Mouse (Mus musculus): ENCODE measurements around the gene Pspc1. TPM values are rescaled to one million over a fixed set of nuclear protein-coding genes. Genes with fewer than 3 reads are reported as not detected.
"Not testable (repeated sequence)": the region's sequence is repeated elsewhere in the genome, so short reads cannot be mapped to it uniquely, and the experiment has no call there.

Pspc1 gene
- 10 to 100 TPM; 59.5 to 61.0 TPM for total RNA-seq (2021)
- long read RNA-seq, experiment 1, full-length matches to known transcripts: 23 of 33 reads
- long read RNA-seq, experiment 1, partial matches to known transcripts: 1 of 33 reads
- long read RNA-seq, experiment 1, other reads (novel, unspliced or antisense): 9 of 33 reads
- long read RNA-seq, experiment 2, full-length matches to known transcripts: 17 of 21 reads
- long read RNA-seq, experiment 2, partial matches to known transcripts: 0 of 21 reads
- long read RNA-seq, experiment 2, other reads (novel, unspliced or antisense): 4 of 21 reads

GRCm38 (mm10) chr14:56778200-56778932 is at the start of gene Pspc1:
Gene Pspc1 (minus strand): TSS chr14:56778316.
- peak; percentile 97 to 98 for DNase-seq (ENCODE audit: low spot score in 2 of 2)

GRCm38 (mm10) chr14:56824562-56824961 is 46.4 kb upstream of the Pspc1 start:
- no peak for DNase-seq (ENCODE audit: low spot score in 2 of 2)

- DNase-seq (ENCODE audit: low spot score in 2 of 2): no peak
These were observed 39.5 kb upstream of the Pspc1 start for GRCm38 (mm10) chr14:56817616-56818015.

- no peak for DNase-seq (ENCODE audit: low spot score in 2 of 2)
These were observed 39.0 kb upstream of the Pspc1 start for GRCm38 (mm10) chr14:56817131-56817530.

GRCm38 (mm10) chr14:56816541-56816940 is 38.4 kb upstream of the Pspc1 start:
- DNase-seq (ENCODE audit: low spot score in 2 of 2): no peak

GRCm38 (mm10) chr14:56812520-56813036 is 34.5 kb upstream of the Pspc1 start:
- peak; percentile 65 for DNase-seq (ENCODE audit: low spot score in 2 of 2)

GRCm38 (mm10) chr14:56811701-56812339 is 33.7 kb upstream of the Pspc1 start, which contains the start of gene Zmym5:
Gene Zmym5 (minus strand): TSS chr14:56811716.
- peak; percentile 58 to 91 for DNase-seq (ENCODE audit: low spot score in 2 of 2)

- peak; percentile 8 to 14 for DNase-seq (ENCODE audit: low spot score in 2 of 2)
These were observed 32.9 kb upstream of the Pspc1 start for GRCm38 (mm10) chr14:56810781-56811690.

GRCm38 (mm10) chr14:56793243-56793642 is 15.1 kb upstream of the Pspc1 start:
- DNase-seq (ENCODE audit: low spot score in 2 of 2): peak; percentile 19 to 34

GRCm38 (mm10) chr14:56784575-56784974 is 6.5 kb upstream of the Pspc1 start:
- DNase-seq (ENCODE audit: low spot score in 2 of 2): no peak

GRCm38 (mm10) chr14:56778933-56779300 is 801 bp upstream of the Pspc1 start:
- no peak for DNase-seq (ENCODE audit: low spot score in 2 of 2)

GRCm38 (mm10) chr14:56777360-56778136 is 568 bp downstream of the Pspc1 start:
- peak; percentile 39 to 69 for DNase-seq (ENCODE audit: low spot score in 2 of 2)

GRCm38 (mm10) chr14:56776571-56777238 is 1.4 kb downstream of the Pspc1 start:
- no peak for DNase-seq (ENCODE audit: low spot score in 2 of 2)

- no peak for DNase-seq (ENCODE audit: low spot score in 2 of 2)
These were observed 2.7 kb downstream of the Pspc1 start for GRCm38 (mm10) chr14:56775416-56775815.

GRCm38 (mm10) chr14:56766438-56766837 is 11.7 kb downstream of the Pspc1 start:
- DNase-seq (ENCODE audit: low spot score in 2 of 2): not testable (repeated sequence)

- not testable (repeated sequence) for DNase-seq (ENCODE audit: low spot score in 2 of 2)
These were observed 13.0 kb downstream of the Pspc1 start for GRCm38 (mm10) chr14:56765117-56765516.

- DNase-seq (ENCODE audit: low spot score in 2 of 2): no peak
These were observed 26.8 kb downstream of the Pspc1 start for GRCm38 (mm10) chr14:56751282-56751681.

GRCm38 (mm10) chr14:56740175-56740574 is 37.9 kb downstream of the Pspc1 start:
- DNase-seq (ENCODE audit: low spot score in 2 of 2): no peak

GRCm38 (mm10) chr14:56726493-56726892 is 51.6 kb downstream of the Pspc1 start:
- DNase-seq (ENCODE audit: low spot score in 2 of 2): no peak

Measured in left cerebral cortex, adult 18-20 months (tissue).